Mouse (Mus musculus) liver, embryonic 15.5 days (tissue): ENCODE measurements around the gene Bloc1s1. TPM values are rescaled to one million over a fixed set of nuclear protein-coding genes. Genes with fewer than 3 reads are reported as not detected.

Experiments
- ATAC-seq: fragments of 200-750 bp; cut with Nextera tagmentation; 2 replicates; pipeline ENCODE4 v1.8.0; 2017; ENCODE audit warnings: moderate number of reproducible peaks, mild to moderate bottlenecking, moderate library complexity; ENCODE audit not compliant: insufficient read depth
- H3K27ac ChIP-seq: fragments of 300-500 bp; sonication (generic); replicated peaks from 2 replicates; pipeline ENCODE4 v1.5.1; 2015; ENCODE audit warnings: mild to moderate bottlenecking, inconsistent platforms
- H3K27me3 ChIP-seq: fragments of 300-500 bp; sonication (generic); 2 replicates; pipeline ENCODE4 v1.6.1; 2015; ENCODE audit warnings: mild to moderate bottlenecking, inconsistent platforms
- H3K36me3 ChIP-seq: fragments of 300-500 bp; sonication (generic); replicated peaks from 2 replicates; pipeline ENCODE4 v1.6.1; 2015; ENCODE audit warnings: moderate library complexity, mild to moderate bottlenecking, inconsistent platforms
- H3K4me1 ChIP-seq: fragments of 300-500 bp; sonication (generic); replicated peaks from 2 replicates; pipeline ENCODE4 v1.6.1; 2015; ENCODE audit warnings: inconsistent platforms
- H3K4me2 ChIP-seq: fragments of 300-500 bp; sonication (generic); 2 replicates; pipeline ENCODE4 v1.6.1; 2015; ENCODE audit warnings: moderate library complexity, mild to moderate bottlenecking, inconsistent platforms
- H3K4me3 ChIP-seq: fragments of 300-500 bp; sonication (generic); replicated peaks from 2 replicates; pipeline ENCODE4 v1.5.1; 2015; ENCODE audit warnings: mild to moderate bottlenecking, inconsistent platforms
- H3K9ac ChIP-seq: fragments of 300-500 bp; sonication (generic); 2 replicates; pipeline ENCODE4 v1.6.1; 2015; ENCODE audit warnings: moderate library complexity, mild to moderate bottlenecking, inconsistent platforms
- H3K9me3 ChIP-seq: fragments of 300-500 bp; sonication (generic); replicated peaks from 2 replicates; pipeline ENCODE4 v1.6.1; 2016; ENCODE audit warnings: inconsistent platforms
- WGBS: fragments of 180-500 bp; shearing (Covaris S2); methylation state at CpG from one replicate; pipeline ENCODE4 v1.1.7; 2015; ENCODE audit warnings: mixed read lengths; ENCODE audit not compliant: insufficient replicate concordance; 5-methylcytosine and 5-hydroxymethylcytosine counted together
- polyA plus RNA-seq: library from polyadenylated mRNA; unstranded; fragments of >200 nt; fragmentation: Nextera tagmentation; extraction: Ambion mirVana; gene quantifications from 2 replicates; pipeline ENCODE4 v1.2.1, GENCODE M21; 2015

Gene Bloc1s1
- polyA plus RNA-seq, 1 experiment from 2014 or later: 93.9 TPM

DNA sequence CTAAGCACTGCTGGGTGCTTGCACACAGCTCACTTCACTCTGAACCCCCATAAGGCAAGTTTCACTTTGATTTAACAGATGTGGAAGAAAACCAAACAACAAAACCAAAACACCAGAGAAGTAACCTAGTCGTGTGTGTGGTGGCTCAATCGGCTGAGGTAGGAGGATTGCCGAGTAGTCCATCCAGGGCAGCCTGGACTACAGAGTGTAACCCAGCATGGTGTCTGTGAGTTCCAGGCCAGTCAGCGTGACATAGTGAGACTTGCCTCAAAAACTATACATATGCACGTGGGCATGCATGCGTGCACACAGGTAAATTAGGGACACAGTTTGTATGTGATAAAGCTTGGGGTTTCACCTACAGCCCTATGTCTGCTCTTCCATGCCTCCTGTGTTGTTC is 6.4 kb downstream of the Bloc1s1 start:
- H3K9ac ChIP-seq: no peak overlapping the region
- H3K27ac ChIP-seq: no peak overlapping the region
- peaks cover 7% of the 10 kb centered on the region; the same call in 1 of the 2 replicates for H3K27me3 ChIP-seq
- 72% methylated on average over 6 of the region's 6 CpGs for WGBS
- no peak overlapping the region for H3K4me2 ChIP-seq
- peaks cover 15% of the 10 kb centered on the region for H3K36me3 ChIP-seq
- no peak overlapping the region for H3K4me3 ChIP-seq
- H3K4me1 ChIP-seq: peaks cover 37% of the 10 kb centered on the region
- H3K9me3 ChIP-seq: no peaks in the 10 kb centered on the region
- no peak for ATAC-seq

DNA sequence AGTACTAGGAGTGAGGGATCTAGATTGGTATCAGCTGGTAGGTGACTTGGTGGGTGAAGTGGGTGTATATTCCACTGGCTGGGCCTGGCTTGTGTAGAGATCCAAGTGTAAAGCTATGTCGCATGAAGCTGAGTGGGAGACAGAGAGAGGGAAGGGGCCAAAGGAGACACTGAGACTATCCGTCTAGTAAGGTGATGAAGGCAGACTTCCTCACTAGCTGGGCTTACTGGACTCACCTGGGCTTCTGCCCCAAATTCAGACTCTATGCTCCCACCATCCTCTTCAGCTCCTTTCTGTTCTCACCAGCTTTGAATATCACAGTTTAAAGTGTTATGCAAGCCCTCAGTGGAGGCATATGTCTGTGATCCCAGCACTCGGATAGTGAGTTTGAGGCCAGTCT is 7.2 kb downstream of the Bloc1s1 start:
- H3K27ac ChIP-seq: no peak overlapping the region
- H3K4me1 ChIP-seq: peaks cover 30% of the 10 kb centered on the region
- H3K9me3 ChIP-seq: no peaks in the 10 kb centered on the region
- WGBS: 74% methylated on average over 3 of the region's 3 CpGs
- H3K27me3 ChIP-seq: peaks cover 14% of the 10 kb centered on the region; the same call in 1 of the 2 replicates
- no peak overlapping the region for H3K4me2 ChIP-seq
- H3K4me3 ChIP-seq: no peak overlapping the region
- peaks cover 15% of the 10 kb centered on the region for H3K36me3 ChIP-seq
- no peak for ATAC-seq
- H3K9ac ChIP-seq: no peak overlapping the region

DNA sequence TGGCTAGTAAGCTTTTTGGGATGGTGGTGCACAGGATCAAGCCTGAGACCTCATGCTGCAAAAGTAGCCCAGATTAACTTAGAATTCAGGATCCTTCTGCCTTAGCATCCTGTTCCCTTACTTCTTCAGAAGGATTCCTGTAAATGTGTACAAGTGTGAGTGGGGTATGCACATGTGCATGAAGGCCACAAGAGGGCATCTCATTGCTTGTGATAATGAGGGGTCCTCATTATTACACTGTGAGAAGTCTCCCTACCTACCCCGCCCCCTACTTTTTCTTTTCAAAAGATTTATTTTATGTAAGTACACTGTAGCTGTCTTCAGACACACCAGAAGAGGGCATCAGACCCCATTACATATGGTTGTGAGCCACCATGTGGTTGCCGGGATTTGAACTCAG is 8.3 kb downstream of the Bloc1s1 start:
- WGBS: 64% methylated on average over 2 of the region's 2 CpGs
- Histone ChIP-seq H3K27me3 (peaks cover 25% of the 10 kb centered on the region), H3K36me3 (peaks cover 15% of the 10 kb centered on the region), H3K9me3 (no peaks in the 10 kb centered on the region), H3K9ac (no peak overlapping the region), H3K4me3 (no peak overlapping the region), H3K27ac (no peak overlapping the region), H3K4me2 (no peak overlapping the region), H3K4me1 (peaks cover 20% of the 10 kb centered on the region)
- ATAC-seq: no peak

DNA sequence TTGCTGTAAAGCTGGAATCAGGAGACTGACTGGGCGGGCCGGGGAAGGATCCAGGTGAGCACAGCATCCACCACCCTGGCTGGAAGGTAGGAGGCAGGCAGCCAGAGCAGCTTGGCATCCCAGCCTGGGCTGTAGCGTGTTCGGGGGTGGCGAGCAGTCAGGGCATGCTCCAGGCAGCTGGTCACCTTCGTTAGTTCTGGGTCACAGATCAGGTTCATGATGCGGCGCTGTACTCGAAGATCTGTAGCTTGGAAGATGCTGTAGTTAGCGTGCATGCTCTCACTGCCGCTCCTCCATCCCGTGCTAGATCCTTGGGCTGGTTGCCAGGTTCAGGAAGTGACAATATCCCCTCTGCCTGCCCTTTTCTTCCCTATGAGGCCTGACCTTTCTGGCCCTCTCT is 10.1 kb downstream of the Bloc1s1 start:
- Histone ChIP-seq H3K4me3 (no peak overlapping the region), H3K9ac (no peak overlapping the region), H3K27me3 (peaks cover 44% of the 10 kb centered on the region), H3K9me3 (no peaks in the 10 kb centered on the region), H3K27ac (no peak overlapping the region), H3K4me1 (peaks cover 17% of the 10 kb centered on the region; the same call in 1 of the 2 replicates), H3K36me3 (peaks cover 15% of the 10 kb centered on the region), H3K4me2 (no peak overlapping the region)
- 78% methylated on average over 12 of the region's 12 CpGs for WGBS
- no peak for ATAC-seq

DNA sequence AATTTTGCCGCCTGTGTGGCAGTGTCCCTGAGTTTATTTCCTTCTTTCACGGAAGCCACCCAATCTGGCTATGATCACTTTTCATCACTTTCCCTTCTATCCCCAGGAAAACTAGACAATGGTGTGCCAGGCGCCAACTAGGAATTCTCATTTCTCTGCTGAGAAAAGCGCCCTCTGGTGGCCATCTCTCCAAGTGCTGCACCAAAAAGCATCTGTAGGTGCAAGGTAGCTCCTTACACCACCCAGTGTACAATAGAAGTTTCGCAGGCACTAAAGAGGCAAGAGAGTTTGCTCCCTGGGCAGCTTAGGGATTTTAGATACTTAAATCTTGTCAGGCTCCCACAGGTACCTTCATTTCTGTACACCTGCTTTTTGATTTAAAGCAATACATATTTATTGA is 10.6 kb downstream of the Bloc1s1 start:
- H3K9ac ChIP-seq: no peak overlapping the region
- peaks cover 17% of the 10 kb centered on the region; the same call in 1 of the 2 replicates for H3K4me1 ChIP-seq
- WGBS: 17% methylated on average over 5 of the region's 5 CpGs
- H3K9me3 ChIP-seq: no peaks in the 10 kb centered on the region
- H3K36me3 ChIP-seq: peaks cover 15% of the 10 kb centered on the region
- no peak for ATAC-seq
- no peak overlapping the region for H3K27ac ChIP-seq
- H3K27me3 ChIP-seq: peaks cover 48% of the 10 kb centered on the region
- H3K4me3 ChIP-seq: no peak overlapping the region
- H3K4me2 ChIP-seq: no peak overlapping the region

DNA sequence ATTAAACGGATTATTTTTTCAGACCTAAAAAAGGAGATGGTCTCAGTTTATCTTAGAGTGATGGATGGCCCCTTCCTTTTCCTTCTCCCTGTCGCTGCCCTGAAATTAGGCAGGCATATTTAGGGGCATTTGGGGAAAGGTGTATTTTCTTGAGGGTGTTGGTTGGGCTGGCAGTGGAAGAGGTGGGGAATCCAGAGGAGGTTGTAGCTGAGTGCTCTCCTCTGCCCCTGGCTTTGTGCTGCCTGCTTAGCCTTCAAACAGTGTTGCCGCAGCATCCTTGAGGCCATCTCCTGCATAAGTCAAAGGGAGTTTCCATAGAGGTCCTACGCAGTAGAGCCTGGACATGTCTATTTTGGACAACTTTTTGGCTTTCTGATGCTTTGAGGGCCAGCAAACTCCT is 11.0 kb downstream of the Bloc1s1 start:
- WGBS: 57% methylated on average over 4 of the region's 4 CpGs

DNA sequence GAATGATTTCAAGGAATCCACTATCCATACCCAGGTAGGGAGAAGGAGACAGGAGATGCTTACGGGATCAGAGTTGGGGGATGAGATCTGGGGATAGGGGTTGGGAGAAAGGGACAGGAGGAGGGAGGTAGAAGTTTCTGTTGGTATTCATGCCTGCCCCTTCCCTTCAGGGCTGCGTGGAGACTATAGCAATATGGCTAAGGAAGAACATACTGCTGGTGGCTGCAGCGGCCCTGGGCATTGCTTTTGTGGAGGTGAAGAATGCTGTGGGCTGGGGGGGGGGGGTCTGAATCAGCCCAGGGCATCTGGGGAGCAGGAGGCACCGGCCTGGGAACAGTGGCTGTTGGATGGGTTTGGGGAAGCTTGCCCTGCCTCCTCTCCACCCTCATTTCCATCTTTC is 11.6 kb downstream of the Bloc1s1 start:
- WGBS: 56% methylated on average over 4 of the region's 4 CpGs
- H3K4me3 ChIP-seq: no peak overlapping the region
- no peak overlapping the region for H3K27ac ChIP-seq
- no peak for ATAC-seq
- no peak overlapping the region for H3K9ac ChIP-seq
- H3K9me3 ChIP-seq: no peaks in the 10 kb centered on the region
- peaks cover 15% of the 10 kb centered on the region for H3K36me3 ChIP-seq
- H3K4me2 ChIP-seq: no peak overlapping the region
- H3K4me1 ChIP-seq: peaks cover 11% of the 10 kb centered on the region; the same call in 1 of the 2 replicates
- H3K27me3 ChIP-seq: peaks cover 56% of the 10 kb centered on the region

More for the DNA sequence above, 11.0 kb downstream of the Bloc1s1 start:
- Histone ChIP-seq H3K9ac (no peak overlapping the region), H3K4me2 (no peak overlapping the region), H3K4me3 (no peak overlapping the region), H3K9me3 (no peaks in the 10 kb centered on the region), H3K36me3 (peaks cover 15% of the 10 kb centered on the region), H3K27ac (no peak overlapping the region), H3K27me3 (peaks cover 53% of the 10 kb centered on the region), H3K4me1 (peaks cover 12% of the 10 kb centered on the region; the same call in 1 of the 2 replicates)
- ATAC-seq: no peak

DNA sequence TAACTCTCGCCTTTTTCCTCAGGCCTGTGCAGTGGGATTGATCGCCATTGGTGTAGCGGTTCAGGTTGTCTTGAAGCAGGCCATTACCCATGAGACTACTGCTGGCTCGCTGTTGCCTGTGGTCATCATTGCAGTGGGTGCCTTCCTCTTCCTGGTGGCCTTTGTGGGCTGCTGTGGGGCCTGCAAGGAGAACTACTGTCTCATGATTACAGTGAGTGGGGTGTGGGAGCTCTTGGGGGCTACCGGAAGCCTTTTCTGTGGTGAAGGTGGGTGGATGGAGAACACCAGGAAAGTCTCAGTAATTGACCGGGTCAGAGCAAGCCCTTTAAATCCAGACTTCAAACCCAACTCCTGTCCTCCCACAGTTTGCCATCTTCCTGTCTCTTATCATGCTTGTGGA is 12.4 kb downstream of the Bloc1s1 start:
- Histone ChIP-seq H3K4me2 (peak overlapping the region; percentile 69; the same call in 1 of the 2 replicates), H3K9ac (no peak overlapping the region), H3K27ac (no peak overlapping the region), H3K27me3 (peaks cover 56% of the 10 kb centered on the region), H3K9me3 (no peaks in the 10 kb centered on the region), H3K4me3 (no peak overlapping the region), H3K4me1 (peaks cover 11% of the 10 kb centered on the region; the same call in 1 of the 2 replicates), H3K36me3 (0 out of 2 replicates have a peak, but pooled peaks cover 11% of the 10 kb centered on the region)
- no peak for ATAC-seq
- WGBS: 60% methylated on average over 6 of the region's 6 CpGs

DNA sequence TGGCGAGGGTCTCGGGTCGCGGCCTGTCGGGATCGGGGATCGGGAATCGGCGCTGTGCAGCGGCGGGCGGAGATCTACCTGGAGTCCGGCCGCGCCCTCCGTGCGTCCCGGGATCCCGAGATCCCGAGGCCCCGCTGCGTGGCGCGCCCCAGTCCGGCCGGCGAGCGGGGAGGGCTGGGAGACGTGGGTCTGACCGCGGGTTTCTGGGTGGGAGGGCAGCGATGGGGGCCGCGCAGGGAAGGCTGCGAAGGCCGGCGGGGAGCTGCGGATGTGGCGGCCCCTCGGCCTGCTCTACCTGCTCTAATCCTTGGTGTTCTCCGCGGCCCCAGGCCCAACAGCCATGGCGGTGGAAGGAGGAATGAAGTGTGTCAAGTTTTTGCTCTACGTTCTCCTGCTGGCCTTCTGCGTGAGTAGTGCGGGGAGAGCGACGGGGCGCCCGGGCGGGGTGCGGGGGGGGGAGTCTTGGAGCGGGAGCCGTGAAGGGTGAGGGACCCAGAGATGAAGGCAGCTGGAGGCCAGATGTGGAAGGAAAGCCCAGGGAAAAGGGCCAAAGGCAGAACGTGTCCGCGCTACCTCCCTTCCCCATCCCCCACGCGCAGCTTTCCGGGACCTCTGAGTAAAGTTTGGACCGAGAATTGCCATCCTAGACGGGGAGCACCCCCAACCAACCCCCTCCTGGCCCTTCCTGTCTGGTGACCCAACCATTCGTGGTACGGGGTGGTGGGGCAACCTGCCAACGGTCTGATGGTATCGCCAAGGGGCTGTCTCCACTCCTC is 13.6 kb downstream of the Bloc1s1 start:
- H3K9ac ChIP-seq: peak overlapping the region; percentile 53
- WGBS: 2% methylated on average over 66 of the region's 66 CpGs
- H3K4me1 ChIP-seq: peaks cover 11% of the 10 kb centered on the region; the same call in 1 of the 2 replicates
- H3K27me3 ChIP-seq: peaks cover 56% of the 10 kb centered on the region
- 0 out of 2 replicates have a peak, but pooled peaks cover 8% of the 10 kb centered on the region for H3K36me3 ChIP-seq
- ATAC-seq: peak; percentile 14; the same call in 1 of the 2 replicates
- peak overlapping the region; percentile 60 for H3K4me3 ChIP-seq
- no peaks in the 10 kb centered on the region for H3K9me3 ChIP-seq
- H3K27ac ChIP-seq: peak overlapping the region; percentile 29; the same call in 1 of the 2 replicates
- H3K4me2 ChIP-seq: peak overlapping the region; percentile 69

DNA sequence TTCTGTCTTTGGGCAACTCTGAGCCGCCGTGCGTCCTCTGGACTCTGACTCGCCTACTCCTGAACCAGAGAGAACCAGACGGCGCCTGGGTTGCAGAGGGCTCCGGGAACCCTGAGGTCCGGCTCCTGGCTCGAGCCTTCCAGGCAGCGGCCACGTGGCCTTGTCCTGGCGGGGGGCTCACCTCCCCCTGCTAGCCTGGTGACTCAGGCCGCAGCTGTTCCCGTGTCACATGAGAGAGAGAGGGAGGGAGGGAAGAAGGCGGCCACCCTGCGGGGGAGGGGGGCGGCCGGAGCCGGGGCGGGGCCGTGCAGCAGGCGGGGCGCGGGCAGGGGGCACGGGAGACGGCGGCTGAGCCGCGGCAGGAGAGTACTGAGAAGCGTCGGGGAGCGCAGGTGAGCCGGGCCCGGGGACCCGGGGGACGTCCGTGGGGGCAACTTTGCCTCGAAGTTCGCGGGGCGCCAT is 14.2 kb downstream of the Bloc1s1 start:
- Histone ChIP-seq H3K27me3 (peaks cover 56% of the 10 kb centered on the region), H3K4me2 (peak overlapping the region; percentile 69), H3K4me3 (peak overlapping the region; percentile 60), H3K9ac (peak overlapping the region; percentile 53), H3K4me1 (peaks cover 11% of the 10 kb centered on the region; the same call in 1 of the 2 replicates), H3K9me3 (no peaks in the 10 kb centered on the region), H3K36me3 (0 out of 2 replicates have a peak, but pooled peaks cover 5% of the 10 kb centered on the region), H3K27ac (peak overlapping the region; percentile 29; the same call in 1 of the 2 replicates)
- ATAC-seq: peak; percentile 49
- 1% methylated on average over 40 of the region's 41 CpGs for WGBS

DNA sequence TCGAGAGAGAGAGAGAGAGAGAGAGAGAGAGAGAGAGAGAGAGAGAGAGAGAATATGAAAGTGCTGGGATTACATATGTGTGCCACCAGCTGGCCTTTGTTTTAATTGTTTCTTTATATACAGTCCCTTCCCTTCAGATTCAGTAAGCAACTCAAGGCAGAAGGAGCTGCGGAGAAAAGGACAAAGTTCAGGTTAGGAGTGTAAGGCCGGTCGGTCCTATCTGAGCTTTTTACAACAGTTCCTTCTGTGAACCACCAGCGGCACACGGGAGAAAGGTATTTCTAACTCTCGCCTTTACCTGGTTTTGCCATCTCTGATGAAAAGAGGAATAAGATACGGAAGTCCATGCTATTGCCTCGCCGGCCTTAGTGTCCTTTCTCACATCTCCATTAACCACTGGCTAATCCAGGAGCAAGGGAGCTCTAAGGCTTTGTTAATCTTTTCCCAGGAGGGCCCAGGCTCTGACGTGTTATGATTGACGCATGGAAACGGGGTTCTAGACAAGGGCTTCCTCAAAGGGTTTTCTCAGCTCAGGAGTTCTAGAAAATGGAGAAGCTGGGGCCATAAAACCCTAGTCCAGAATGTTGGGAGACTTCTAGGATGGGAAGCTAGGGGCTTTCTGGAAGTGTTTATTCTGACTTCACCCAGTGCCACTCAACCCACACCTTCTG is 14.9 kb downstream of the Bloc1s1 start:
- Histone ChIP-seq H3K4me2 (peak overlapping the region; percentile 69), H3K9ac (0 out of 2 replicates have a peak overlapping the region, but pooled peaks have one; percentile 53), H3K4me1 (peaks cover 11% of the 10 kb centered on the region; the same call in 1 of the 2 replicates), H3K9me3 (no peaks in the 10 kb centered on the region), H3K36me3 (0 out of 2 replicates have a peak, but pooled peaks cover under 1% of the 10 kb centered on the region), H3K4me3 (peak overlapping the region; percentile 60), H3K27me3 (peaks cover 56% of the 10 kb centered on the region), H3K27ac (no peak overlapping the region)
- 53% methylated on average over 13 of the region's 13 CpGs for WGBS
- ATAC-seq: no peak
